Mouse (Mus musculus): ENCODE data around the gene Dhx16.
A peak's percentile ranks its signal among the peaks of the same experiment; 100 is the strongest.
"Not testable (repeated sequence)": the region's sequence is repeated elsewhere in the genome, so short reads cannot be mapped to it uniquely, and the experiment has no call there.

Dhx16 gene

GRCm38 (mm10) chr17:35921710-35922109 is 42.1 kb downstream of the Dhx16 start:
- no peak for DNase-seq (ENCODE audit: low spot score)

GRCm38 (mm10) chr17:35922566-35922965 is 42.9 kb downstream of the Dhx16 start:
- no peak for DNase-seq (ENCODE audit: low spot score)

GRCm38 (mm10) chr17:35923281-35923680 is 43.7 kb downstream of the Dhx16 start:
- no peak for DNase-seq (ENCODE audit: low spot score)

- DNase-seq (ENCODE audit: low spot score) = no peak
Observed at GRCm38 (mm10) chr17:35927471-35927870, 47.9 kb downstream of the Dhx16 start.

- DNase-seq (ENCODE audit: low spot score) = no peak
Observed at GRCm38 (mm10) chr17:35929534-35929933, 49.9 kb downstream of the Dhx16 start.

- DNase-seq (ENCODE audit: low spot score) = no peak
Observed at GRCm38 (mm10) chr17:35930627-35931026, 51.0 kb downstream of the Dhx16 start.

- DNase-seq (ENCODE audit: low spot score) = no peak
Observed at GRCm38 (mm10) chr17:35932608-35933007, 53.0 kb downstream of the Dhx16 start.

GRCm38 (mm10) chr17:35935763-35936162 is 56.1 kb downstream of the Dhx16 start:
- DNase-seq (ENCODE audit: low spot score) = not testable (repeated sequence)

- peak; percentile 75 for DNase-seq (ENCODE audit: low spot score)
Observed at GRCm38 (mm10) chr17:35937700-35938348, 58.2 kb downstream of the Dhx16 start.

GRCm38 (mm10) chr17:35939108-35939507 is 59.5 kb downstream of the Dhx16 start:
- no peak for DNase-seq (ENCODE audit: low spot score)

GRCm38 (mm10) chr17:35939941-35940340 is 60.3 kb downstream of the Dhx16 start:
- no peak for DNase-seq (ENCODE audit: low spot score)
